Mouse (Mus musculus) midbrain, embryonic 12.5 days (tissue): ENCODE measurements around the gene Ntn5. TPM values are rescaled to one million over a fixed set of nuclear protein-coding genes. Genes with fewer than 3 reads are reported as not detected.

Experiments
- ATAC-seq: fragments of 200-750 bp; cut with Nextera tagmentation; 2 replicates; pipeline ENCODE4 v1.8.0; 2017; ENCODE audit warnings: low read depth, moderate TSS enrichment, moderate library complexity; ENCODE audit not compliant: low FRiP score
- H3K27ac ChIP-seq: fragments of 300-500 bp; sonication (generic); replicated peaks from 2 replicates; pipeline ENCODE4 v1.5.1; 2016; ENCODE audit warnings: mild to moderate bottlenecking
- H3K27me3 ChIP-seq: fragments of 300-500 bp; sonication (generic); 2 replicates; pipeline ENCODE4 v1.6.1; 2016; ENCODE audit warnings: mild to moderate bottlenecking
- H3K36me3 ChIP-seq: fragments of 300-500 bp; sonication (generic); 2 replicates; pipeline ENCODE4 v1.6.1; 2016
- H3K4me1 ChIP-seq: fragments of 300-500 bp; sonication (generic); 2 replicates; pipeline ENCODE4 v1.6.1; 2016
- H3K4me2 ChIP-seq: fragments of 300-500 bp; sonication (generic); replicated peaks from 2 replicates; pipeline ENCODE4 v1.6.1; 2016; ENCODE audit warnings: mild to moderate bottlenecking, moderate library complexity
- H3K4me3 ChIP-seq: fragments of 300-500 bp; sonication (generic); 2 replicates; pipeline ENCODE4 v1.5.1; 2016; ENCODE audit warnings: mild to moderate bottlenecking
- H3K9ac ChIP-seq: fragments of 300-500 bp; sonication (generic); replicated peaks from 2 replicates; pipeline ENCODE4 v1.6.1; 2016; ENCODE audit warnings: mild to moderate bottlenecking, moderate library complexity
- H3K9me3 ChIP-seq: fragments of 300-500 bp; sonication (generic); 2 replicates; pipeline ENCODE4 v1.6.1; 2016; ENCODE audit warnings: mild to moderate bottlenecking
- WGBS: fragments of 180-500 bp; shearing (Covaris S2); methylation state at CpG from one replicate; pipeline ENCODE4 v1.1.7; 2016; 5-methylcytosine and 5-hydroxymethylcytosine counted together
- polyA plus RNA-seq: library from polyadenylated mRNA; unstranded; fragments of >200 nt; fragmentation: Nextera tagmentation; extraction: Ambion mirVana; gene quantifications from 2 replicates; pipeline ENCODE4 v1.2.1, GENCODE M21; 2016

The Ntn5 gene
- polyA plus RNA-seq, 1 experiment from 2014 or later: 0.31 TPM

GRCm38 (mm10) chr7:45702316-45702715 is 18.5 kb downstream of the Ntn5 start:
- H3K27me3 ChIP-seq: peaks cover 34% of the 10 kb centered on the region
- no peak overlapping the region for H3K4me2 ChIP-seq
- no peaks in the 10 kb centered on the region for H3K9me3 ChIP-seq
- H3K27ac ChIP-seq: no peak overlapping the region
- WGBS: 96% methylated on average over 11 of the region's 11 CpGs
- H3K9ac ChIP-seq: no peak overlapping the region
- H3K4me3 ChIP-seq: no peak overlapping the region
- ATAC-seq: no peak
- H3K36me3 ChIP-seq: no peaks in the 10 kb centered on the region
- peaks cover 65% of the 10 kb centered on the region for H3K4me1 ChIP-seq

DNA sequence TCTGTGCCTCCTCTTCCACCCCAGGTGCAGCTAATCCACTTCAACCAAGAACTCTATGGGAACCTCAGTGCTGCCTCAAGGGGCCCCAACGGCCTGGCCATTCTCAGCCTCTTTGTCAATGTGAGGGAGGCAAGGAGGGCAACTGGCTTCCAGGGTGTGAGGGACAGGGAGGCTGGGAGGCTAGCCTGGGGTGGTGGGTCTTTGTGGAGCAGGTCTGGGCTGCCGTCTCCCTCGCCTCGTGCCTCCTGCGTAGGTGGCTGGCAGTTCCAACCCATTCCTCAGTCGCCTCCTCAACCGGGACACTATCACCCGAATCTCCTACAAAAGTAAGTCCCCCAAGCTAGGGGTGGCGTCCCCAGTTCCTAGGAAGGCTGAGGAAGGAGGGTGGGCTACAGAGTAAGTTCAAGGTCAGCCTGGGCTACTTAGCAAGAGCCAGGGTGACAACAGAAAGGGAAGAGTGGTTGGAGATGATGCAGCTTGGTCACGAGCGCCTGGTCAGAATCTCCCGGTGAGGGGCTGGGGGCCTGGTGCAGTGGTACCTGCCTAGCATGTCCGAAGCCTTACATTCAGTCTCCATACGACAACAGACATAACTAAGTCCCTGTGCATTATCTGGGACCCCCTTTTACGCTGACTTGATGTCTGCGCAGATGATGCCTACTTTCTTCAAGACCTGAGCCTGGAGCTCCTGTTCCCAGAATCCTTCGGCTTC is 19.1 kb downstream of the Ntn5 start:
- H3K9ac ChIP-seq: no peak overlapping the region
- 0 out of 2 replicates have a peak overlapping the region, but pooled peaks have one; percentile 58 for H3K4me3 ChIP-seq
- H3K36me3 ChIP-seq: no peaks in the 10 kb centered on the region
- H3K4me2 ChIP-seq: peak overlapping the region; percentile 98
- H3K27me3 ChIP-seq: peaks cover 32% of the 10 kb centered on the region
- H3K4me1 ChIP-seq: peaks cover 72% of the 10 kb centered on the region
- H3K9me3 ChIP-seq: no peaks in the 10 kb centered on the region
- ATAC-seq: no peak
- peak overlapping the region; percentile 88 for H3K27ac ChIP-seq
- 92% methylated on average over 17 of the region's 17 CpGs for WGBS

DNA sequence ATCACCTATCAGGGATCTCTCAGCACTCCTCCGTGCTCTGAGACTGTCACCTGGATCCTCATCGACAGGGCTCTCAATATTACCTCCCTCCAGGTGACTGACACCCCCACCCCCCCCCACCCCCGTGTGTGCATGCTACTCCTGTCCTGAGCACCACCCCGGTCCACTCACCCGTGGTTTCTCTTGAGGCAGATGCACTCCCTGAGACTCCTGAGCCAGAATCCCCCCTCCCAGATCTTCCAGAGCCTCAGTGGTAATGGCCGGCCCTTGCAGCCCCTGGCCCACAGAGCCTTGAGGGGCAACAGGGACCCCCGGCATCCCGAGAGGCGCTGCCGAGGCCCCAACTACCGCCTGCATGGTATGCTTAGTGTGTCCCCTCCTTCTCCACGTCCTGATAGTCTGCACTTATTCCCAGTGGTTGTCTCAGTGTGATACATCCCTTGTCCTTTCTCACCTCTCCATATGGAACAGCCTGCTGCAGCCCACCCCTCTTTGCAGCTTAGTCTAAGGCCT is 19.8 kb downstream of the Ntn5 start:
- H3K4me3 ChIP-seq: peak overlapping the region; percentile 58
- WGBS: 36% methylated on average over 12 of the region's 12 CpGs
- H3K9ac ChIP-seq: peak overlapping the region; percentile 51
- H3K9me3 ChIP-seq: no peaks in the 10 kb centered on the region
- ATAC-seq: no peak
- peaks cover 30% of the 10 kb centered on the region for H3K27me3 ChIP-seq
- peak overlapping the region; percentile 98 for H3K4me2 ChIP-seq
- peak overlapping the region; percentile 88 for H3K27ac ChIP-seq
- peaks cover 78% of the 10 kb centered on the region for H3K4me1 ChIP-seq
- no peaks in the 10 kb centered on the region for H3K36me3 ChIP-seq

DNA sequence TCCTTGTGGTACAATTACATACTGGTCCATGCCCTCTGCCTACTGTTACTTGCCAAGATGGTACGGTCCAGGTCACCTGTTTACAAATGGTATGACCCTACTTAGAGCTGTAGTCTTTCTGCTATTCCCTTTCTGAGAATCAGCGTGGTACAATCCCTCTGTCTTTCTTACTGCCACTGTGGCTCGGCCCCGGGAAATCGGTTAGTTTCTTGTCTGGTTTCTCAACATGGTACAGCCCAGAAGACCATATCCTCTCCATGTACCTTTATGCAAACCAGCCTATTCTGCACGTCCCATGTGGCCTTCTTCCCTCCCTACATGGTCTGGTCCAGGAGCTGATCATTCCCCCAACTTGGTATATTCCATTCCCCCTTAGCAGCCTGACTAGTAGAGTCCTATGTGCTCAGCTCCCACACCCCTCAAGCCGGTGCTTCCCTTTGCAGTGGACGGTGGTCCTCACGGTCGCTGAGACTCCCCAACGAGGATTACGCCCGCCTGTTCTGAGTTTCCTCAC is 20.3 kb downstream of the Ntn5 start:
- Histone ChIP-seq H3K9ac (peak overlapping the region; percentile 21; the same call in 1 of the 2 replicates), H3K27me3 (peaks cover 24% of the 10 kb centered on the region), H3K27ac (peak overlapping the region; percentile 88), H3K9me3 (no peaks in the 10 kb centered on the region), H3K4me2 (peak overlapping the region; percentile 98), H3K4me1 (peaks cover 83% of the 10 kb centered on the region), H3K4me3 (peak overlapping the region; percentile 58), H3K36me3 (no peaks in the 10 kb centered on the region)
- WGBS: under 1% methylated on average over 13 of the region's 13 CpGs
- ATAC-seq: peak; percentile 53

- Histone ChIP-seq H3K27me3 (peaks cover 17% of the 10 kb centered on the region), H3K4me1 (peaks cover 85% of the 10 kb centered on the region), H3K36me3 (peaks cover under 1% of the 10 kb centered on the region; the same call in 1 of the 2 replicates), H3K4me3 (peak within 1 kb of the TSS; percentile 58), H3K27ac (peak within 1 kb of the TSS; percentile 88), H3K4me2 (peak within 1 kb of the TSS; percentile 98), H3K9ac (peak within 1 kb of the TSS; percentile 51), H3K9me3 (no peaks in the 10 kb centered on the region)
- under 1% methylated on average over 36 of the region's 36 CpGs for WGBS
- peak; percentile 82 for ATAC-seq
These were observed 21.1 kb downstream of the Ntn5 start, which contains the start of gene Dbp for GRCm38 (mm10) chr7:45704730-45705442. Dbp (plus strand) TSS chr7:45705088.

DNA sequence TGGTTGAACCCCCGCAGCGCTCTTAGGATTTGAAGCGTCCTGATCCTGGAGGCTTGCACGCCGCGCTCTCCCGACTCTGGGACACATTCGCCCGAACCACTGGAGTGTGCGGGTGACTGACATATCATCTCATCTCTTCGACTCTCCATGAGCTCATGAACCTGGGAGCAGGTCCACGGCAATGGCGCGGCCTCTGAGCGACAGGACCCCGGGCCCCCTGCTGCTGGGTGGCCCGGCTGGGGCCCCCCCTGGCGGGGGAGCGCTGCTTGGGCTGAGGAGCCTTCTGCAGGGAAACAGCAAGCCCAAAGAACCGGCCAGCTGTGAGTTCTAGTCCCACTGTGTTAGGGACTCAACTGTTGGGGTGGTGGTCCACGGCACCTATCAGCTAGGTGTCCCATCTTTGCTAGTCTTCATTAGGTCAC is 21.6 kb downstream of the Ntn5 start:
- Histone ChIP-seq H3K36me3 (peaks cover 6% of the 10 kb centered on the region; the same call in 1 of the 2 replicates), H3K27me3 (peaks cover 11% of the 10 kb centered on the region), H3K4me1 (peaks cover 85% of the 10 kb centered on the region), H3K27ac (peak overlapping the region; percentile 64), H3K4me3 (peak overlapping the region; percentile 58), H3K4me2 (peak overlapping the region; percentile 98), H3K9ac (peak overlapping the region; percentile 51), H3K9me3 (no peaks in the 10 kb centered on the region)
- WGBS: under 1% methylated on average over 21 of the region's 21 CpGs
- no peak for ATAC-seq

DNA sequence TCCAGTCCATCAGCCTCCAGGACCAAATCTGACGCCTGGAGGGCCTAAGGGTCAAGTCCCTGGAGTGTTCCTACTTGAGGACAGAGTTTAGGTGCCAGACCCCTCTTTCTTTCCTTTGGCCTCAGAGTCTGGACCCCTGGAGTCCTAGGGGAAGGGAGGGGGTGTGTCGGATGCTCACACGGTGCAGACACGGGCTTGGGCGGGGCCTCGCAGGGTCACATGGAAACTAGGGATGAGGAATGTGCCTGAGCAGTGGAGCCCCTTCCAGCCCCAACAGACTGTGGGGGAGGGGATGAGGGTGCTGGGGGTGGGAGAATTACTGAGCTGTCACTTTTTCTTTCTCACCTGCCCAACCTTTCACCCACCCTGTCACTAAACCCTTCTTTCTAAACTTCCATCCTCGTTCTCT is 22.1 kb downstream of the Ntn5 start:
- H3K4me1 ChIP-seq: peaks cover 83% of the 10 kb centered on the region
- no peak overlapping the region for H3K27ac ChIP-seq
- H3K4me3 ChIP-seq: peak overlapping the region; percentile 58
- no peaks in the 10 kb centered on the region for H3K9me3 ChIP-seq
- H3K27me3 ChIP-seq: peaks cover 8% of the 10 kb centered on the region; the same call in 1 of the 2 replicates
- peak overlapping the region; percentile 78 for H3K9ac ChIP-seq
- H3K4me2 ChIP-seq: peak overlapping the region; percentile 98
- 1% methylated on average over 7 of the region's 7 CpGs for WGBS
- no peak for ATAC-seq
- peaks cover 11% of the 10 kb centered on the region for H3K36me3 ChIP-seq

- peaks cover 77% of the 10 kb centered on the region for H3K4me1 ChIP-seq
- under 1% methylated on average over 40 of the region's 45 CpGs for WGBS
- peak overlapping the region; percentile 58 for H3K4me3 ChIP-seq
- H3K4me2 ChIP-seq: peak overlapping the region; percentile 98
- ATAC-seq: no peak
- H3K27me3 ChIP-seq: peaks cover 8% of the 10 kb centered on the region; the same call in 1 of the 2 replicates
- peaks cover 20% of the 10 kb centered on the region for H3K36me3 ChIP-seq
- peak overlapping the region; percentile 80; the same call in 1 of the 2 replicates for H3K27ac ChIP-seq
- peak overlapping the region; percentile 78 for H3K9ac ChIP-seq
- no peaks in the 10 kb centered on the region for H3K9me3 ChIP-seq
These were observed 23.0 kb downstream of the Ntn5 start for GRCm38 (mm10) chr7:45706721-45707241.

DNA sequence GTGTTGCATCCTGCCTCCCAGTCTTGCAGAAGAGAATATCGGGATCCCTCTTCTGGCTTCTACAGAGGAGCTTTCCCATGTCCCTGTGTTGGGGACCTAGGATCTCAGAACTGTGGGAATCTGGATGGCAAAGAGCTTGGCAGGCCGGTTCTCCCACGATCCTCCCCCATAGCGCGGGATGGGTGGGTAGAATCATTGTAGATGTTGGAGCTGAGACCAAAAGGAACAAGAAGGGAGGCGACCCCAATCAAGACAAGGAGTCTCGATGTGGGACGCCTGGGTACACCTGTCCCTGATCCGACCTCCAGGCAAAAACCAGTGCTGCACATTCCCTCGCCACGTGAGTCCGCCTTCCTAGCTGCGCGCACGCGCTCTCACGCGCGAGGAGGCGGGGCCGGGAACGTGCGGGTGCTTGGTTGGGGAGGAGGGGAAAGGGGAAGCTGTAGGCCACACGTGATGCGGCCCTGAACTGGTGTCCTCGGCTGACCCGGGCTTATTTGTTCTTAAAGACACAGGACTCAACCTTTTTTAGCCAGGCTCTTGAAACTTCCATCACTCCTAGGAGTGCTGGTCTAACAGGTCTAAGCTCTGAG is 23.6 kb downstream of the Ntn5 start:
- peaks cover 27% of the 10 kb centered on the region for H3K36me3 ChIP-seq
- H3K4me3 ChIP-seq: peak overlapping the region; percentile 58
- under 1% methylated on average over 27 of the region's 27 CpGs for WGBS
- peak overlapping the region; percentile 44; the same call in 1 of the 2 replicates for H3K9ac ChIP-seq
- H3K9me3 ChIP-seq: no peaks in the 10 kb centered on the region
- no peak for ATAC-seq
- peaks cover 8% of the 10 kb centered on the region; the same call in 1 of the 2 replicates for H3K27me3 ChIP-seq
- peak overlapping the region; percentile 80 for H3K27ac ChIP-seq
- H3K4me2 ChIP-seq: peak overlapping the region; percentile 98
- H3K4me1 ChIP-seq: peaks cover 77% of the 10 kb centered on the region

DNA sequence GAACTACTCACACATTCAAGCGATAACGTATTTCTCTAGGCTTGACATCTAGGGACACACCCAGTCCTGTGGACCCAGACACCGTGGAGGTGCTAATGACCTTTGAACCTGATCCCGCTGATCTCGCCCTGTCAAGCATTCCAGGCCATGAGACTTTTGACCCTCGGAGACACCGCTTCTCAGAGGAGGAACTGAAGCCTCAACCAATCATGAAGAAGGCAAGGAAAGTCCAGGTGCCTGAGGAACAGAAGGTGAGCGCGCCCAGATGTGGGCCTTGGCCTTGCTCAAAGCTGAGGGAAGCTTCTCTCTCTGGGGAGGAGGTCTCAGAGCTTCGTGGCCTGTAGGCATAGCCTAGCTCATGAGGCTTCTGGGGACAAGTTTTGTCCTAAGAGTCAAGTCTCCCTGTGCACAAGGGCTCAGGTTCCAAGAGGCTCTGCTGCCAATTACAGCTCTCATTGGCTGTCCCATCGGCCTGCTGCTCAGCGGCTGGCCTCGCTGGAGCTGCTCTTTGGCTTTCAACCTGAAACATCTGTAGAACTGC is 24.5 kb downstream of the Ntn5 start:
- Histone ChIP-seq H3K36me3 (peaks cover 35% of the 10 kb centered on the region), H3K4me2 (peak overlapping the region; percentile 98), H3K4me1 (peaks cover 69% of the 10 kb centered on the region), H3K4me3 (no peak overlapping the region), H3K9ac (no peak overlapping the region), H3K27ac (peak overlapping the region; percentile 80), H3K27me3 (peaks cover 8% of the 10 kb centered on the region; the same call in 1 of the 2 replicates), H3K9me3 (no peaks in the 10 kb centered on the region)
- WGBS: 58% methylated on average over 13 of the region's 13 CpGs
- ATAC-seq: no peak

DNA sequence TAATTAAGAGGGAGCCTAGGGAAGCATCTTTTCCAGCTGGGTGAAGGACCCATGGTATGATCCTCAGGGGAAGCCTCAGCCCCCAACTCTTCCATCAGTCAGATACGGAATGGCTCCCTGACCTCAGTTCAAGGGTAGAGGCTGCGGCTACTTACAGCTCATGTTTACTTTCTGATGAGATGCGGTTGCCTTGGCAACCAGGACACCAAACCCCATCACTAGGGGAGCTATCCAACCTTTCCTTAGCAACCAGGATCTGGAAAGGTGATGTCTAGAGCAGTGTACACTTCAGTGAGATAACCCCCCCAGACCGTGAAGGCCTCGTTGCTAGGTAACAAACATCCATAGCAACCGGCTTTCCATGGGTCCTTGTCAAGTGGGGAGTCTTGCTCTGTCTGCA is 25.2 kb downstream of the Ntn5 start:
- Histone ChIP-seq H3K36me3 (peaks cover 39% of the 10 kb centered on the region), H3K27me3 (peaks cover 8% of the 10 kb centered on the region; the same call in 1 of the 2 replicates), H3K4me3 (no peak overlapping the region), H3K27ac (peak overlapping the region; percentile 80), H3K4me1 (peaks cover 64% of the 10 kb centered on the region), H3K9me3 (no peaks in the 10 kb centered on the region), H3K9ac (no peak overlapping the region), H3K4me2 (peak overlapping the region; percentile 19; the same call in 1 of the 2 replicates)
- 38% methylated on average over 6 of the region's 6 CpGs for WGBS
- no peak for ATAC-seq
